Mouse (Mus musculus): ENCODE measurements around the gene Upk1a. TPM values are rescaled to one million over a fixed set of nuclear protein-coding genes. Genes with fewer than 3 reads are reported as not detected.
A peak's percentile ranks its signal among the peaks of the same experiment; 100 is the strongest.

Gene Upk1a
- total RNA-seq (2022) = under 1 TPM in 3 of 4 experiments, not detected in 1; 0.23 to 0.51 (median 0.35) TPM

- DNase-seq (ENCODE audit: low spot score in 2 of 2) = no peak
Observed at GRCm38 (mm10) chr7:30612654-30613402, at the start of gene Upk1a. Upk1a (minus strand) TSS chr7:30612847.

GRCm38 (mm10) chr7:30649591-30650540 is 37.2 kb upstream of the Upk1a start, which contains the start of gene Rbm42:
Rbm42 (minus strand) TSS chr7:30650317.
- DNase-seq (ENCODE audit: low spot score in 2 of 2) = peak; percentile 94 to 99

- DNase-seq (ENCODE audit: low spot score in 2 of 2) = no peak
Observed at GRCm38 (mm10) chr7:30639083-30639482, 26.4 kb upstream of the Upk1a start.

- no peak for DNase-seq (ENCODE audit: low spot score in 2 of 2)
Observed at GRCm38 (mm10) chr7:30636395-30636794, 23.7 kb upstream of the Upk1a start.

GRCm38 (mm10) chr7:30635752-30636151 is 23.1 kb upstream of the Upk1a start, which contains the start of gene Etv2:
Etv2 (minus strand) TSS chr7:30635852.
- no peak for DNase-seq (ENCODE audit: low spot score in 2 of 2)

GRCm38 (mm10) chr7:30634621-30635020 is 22.0 kb upstream of the Upk1a start:
- no peak for DNase-seq (ENCODE audit: low spot score in 2 of 2)

GRCm38 (mm10) chr7:30633762-30634412 is 21.2 kb upstream of the Upk1a start:
- DNase-seq (ENCODE audit: low spot score in 2 of 2) = no peak

GRCm38 (mm10) chr7:30629013-30629412 is 16.4 kb upstream of the Upk1a start:
- no peak for DNase-seq (ENCODE audit: low spot score in 2 of 2)

GRCm38 (mm10) chr7:30626647-30627046 is 14.0 kb upstream of the Upk1a start:
- DNase-seq (ENCODE audit: low spot score in 2 of 2) = no peak

GRCm38 (mm10) chr7:30625530-30626384 is 13.1 kb upstream of the Upk1a start, which contains the start of gene Cox6b1:
Cox6b1 (minus strand) TSS chr7:30626151.
- DNase-seq (ENCODE audit: low spot score in 2 of 2) = peak; percentile 54 to 81

GRCm38 (mm10) chr7:30619202-30619601 is 6.6 kb upstream of the Upk1a start:
- no peak for DNase-seq (ENCODE audit: low spot score in 2 of 2)

GRCm38 (mm10) chr7:30618658-30619057 is 6.0 kb upstream of the Upk1a start:
- DNase-seq (ENCODE audit: low spot score in 2 of 2) = no peak

GRCm38 (mm10) chr7:30615049-30615760 is 2.6 kb upstream of the Upk1a start:
- DNase-seq (ENCODE audit: low spot score in 2 of 2) = no peak

- no peak for DNase-seq (ENCODE audit: low spot score in 2 of 2)
Observed at GRCm38 (mm10) chr7:30614454-30614853, 1.8 kb upstream of the Upk1a start.

- no peak for DNase-seq (ENCODE audit: low spot score in 2 of 2)
Observed at GRCm38 (mm10) chr7:30613529-30614112, 974 bp upstream of the Upk1a start.

- no peak for DNase-seq (ENCODE audit: low spot score in 2 of 2)
Observed at GRCm38 (mm10) chr7:30610043-30610442, 2.6 kb downstream of the Upk1a start.

GRCm38 (mm10) chr7:30608476-30608875 is 4.2 kb downstream of the Upk1a start:
- DNase-seq (ENCODE audit: low spot score in 2 of 2) = no peak

GRCm38 (mm10) chr7:30607706-30608309 is 4.8 kb downstream of the Upk1a start:
- no peak for DNase-seq (ENCODE audit: low spot score in 2 of 2)

GRCm38 (mm10) chr7:30604944-30605343 is 7.7 kb downstream of the Upk1a start:
- DNase-seq (ENCODE audit: low spot score in 2 of 2) = no peak

Measured in left cerebral cortex, adult 8-10 months (tissue).